Mouse (Mus musculus): ENCODE measurements around the gene Nmt2. TPM values are rescaled to one million over a fixed set of nuclear protein-coding genes. Genes with fewer than 3 reads are reported as not detected.

Nmt2 gene
- 24.0 and 25.3 TPM in 2 replicates for polyA plus RNA-seq (2012; rRNA removed)

- Histone ChIP-seq H3K4me3 (ENCODE audit: control insufficient read depth, low read depth, low read length) (peak within 1 kb of the TSS; percentile 93), H3K36me3 (ENCODE audit: control insufficient read depth, insufficient read depth, low read length) (no peaks in the 10 kb centered on the region), H3K27ac (ENCODE audit: control insufficient read depth, insufficient read depth, low read depth, low read length) (peak within 1 kb of the TSS; percentile 92), H3K27me3 (ENCODE audit: control insufficient read depth, insufficient read depth, low read length) (no peaks in the 10 kb centered on the region), H3K4me1 (ENCODE audit: control insufficient read depth, insufficient read depth, low read length) (peaks cover 9% of the 10 kb centered on the region)
- TF ChIP-seq CTCF (IDR thresholded peaks at IDR 0.05; ENCODE audit: control insufficient read depth, insufficient read depth, insufficient replicate concordance, low read depth, low read length) = no peak
- TF ChIP-seq POLR2A (IDR thresholded peaks at IDR 0.05; ENCODE audit: control insufficient read depth, low read depth, low read length) = peak; percentile 80
These were observed at the start of gene Nmt2 for GRCm38 (mm10) chr2:3283602-3284472. Gene Nmt2 (plus strand): TSS chr2:3284212.

GRCm38 (mm10) chr2:3239255-3239654 lies 44.8 kb upstream of the Nmt2 start:
- no peaks in the 10 kb centered on the region for H3K27me3 ChIP-seq (ENCODE audit: control insufficient read depth, insufficient read depth, low read length)
- no peak overlapping the region for H3K4me3 ChIP-seq (ENCODE audit: control insufficient read depth, low read depth, low read length)
- H3K4me1 ChIP-seq (ENCODE audit: control insufficient read depth, insufficient read depth, low read length) = no peaks in the 10 kb centered on the region
- TF ChIP-seq POLR2A (IDR thresholded peaks at IDR 0.05; ENCODE audit: control insufficient read depth, low read depth, low read length) = no peak
- TF ChIP-seq CTCF (IDR thresholded peaks at IDR 0.05; ENCODE audit: control insufficient read depth, insufficient read depth, insufficient replicate concordance, low read depth, low read length) = no peak
- H3K36me3 ChIP-seq (ENCODE audit: control insufficient read depth, insufficient read depth, low read length) = no peaks in the 10 kb centered on the region
- no peak overlapping the region for H3K27ac ChIP-seq (ENCODE audit: control insufficient read depth, insufficient read depth, low read depth, low read length)

- no peak overlapping the region for H3K4me3 ChIP-seq (ENCODE audit: control insufficient read depth, low read depth, low read length)
- H3K4me1 ChIP-seq (ENCODE audit: control insufficient read depth, insufficient read depth, low read length) = no peaks in the 10 kb centered on the region
- H3K36me3 ChIP-seq (ENCODE audit: control insufficient read depth, insufficient read depth, low read length) = no peaks in the 10 kb centered on the region
- H3K27ac ChIP-seq (ENCODE audit: control insufficient read depth, insufficient read depth, low read depth, low read length) = no peak overlapping the region
- TF ChIP-seq POLR2A (IDR thresholded peaks at IDR 0.05; ENCODE audit: control insufficient read depth, low read depth, low read length) (no peak), CTCF (IDR thresholded peaks at IDR 0.05; ENCODE audit: control insufficient read depth, insufficient read depth, insufficient replicate concordance, low read depth, low read length) (no peak)
- H3K27me3 ChIP-seq (ENCODE audit: control insufficient read depth, insufficient read depth, low read length) = no peaks in the 10 kb centered on the region
These were observed 39.8 kb upstream of the Nmt2 start for GRCm38 (mm10) chr2:3244251-3244650.

- Histone ChIP-seq H3K4me3 (ENCODE audit: control insufficient read depth, low read depth, low read length) (no peak overlapping the region), H3K27me3 (ENCODE audit: control insufficient read depth, insufficient read depth, low read length) (no peaks in the 10 kb centered on the region), H3K4me1 (ENCODE audit: control insufficient read depth, insufficient read depth, low read length) (no peaks in the 10 kb centered on the region), H3K27ac (ENCODE audit: control insufficient read depth, insufficient read depth, low read depth, low read length) (no peak overlapping the region), H3K36me3 (ENCODE audit: control insufficient read depth, insufficient read depth, low read length) (no peaks in the 10 kb centered on the region)
- no peak for TF ChIP-seq CTCF (IDR thresholded peaks at IDR 0.05; ENCODE audit: control insufficient read depth, insufficient read depth, insufficient replicate concordance, low read depth, low read length)
- TF ChIP-seq POLR2A (IDR thresholded peaks at IDR 0.05; ENCODE audit: control insufficient read depth, low read depth, low read length) = no peak
These were observed 32.7 kb upstream of the Nmt2 start for GRCm38 (mm10) chr2:3251309-3251708.

- H3K27me3 ChIP-seq (ENCODE audit: control insufficient read depth, insufficient read depth, low read length) = no peaks in the 10 kb centered on the region
- TF ChIP-seq CTCF (IDR thresholded peaks at IDR 0.05; ENCODE audit: control insufficient read depth, insufficient read depth, insufficient replicate concordance, low read depth, low read length) (no peak), POLR2A (IDR thresholded peaks at IDR 0.05; ENCODE audit: control insufficient read depth, low read depth, low read length) (no peak)
- no peaks in the 10 kb centered on the region for H3K4me1 ChIP-seq (ENCODE audit: control insufficient read depth, insufficient read depth, low read length)
- H3K36me3 ChIP-seq (ENCODE audit: control insufficient read depth, insufficient read depth, low read length) = no peaks in the 10 kb centered on the region
- no peak overlapping the region for H3K4me3 ChIP-seq (ENCODE audit: control insufficient read depth, low read depth, low read length)
- no peak overlapping the region for H3K27ac ChIP-seq (ENCODE audit: control insufficient read depth, insufficient read depth, low read depth, low read length)
These were observed 17.5 kb upstream of the Nmt2 start for GRCm38 (mm10) chr2:3266466-3266865.

GRCm38 (mm10) chr2:3267879-3268278 lies 16.1 kb upstream of the Nmt2 start:
- Histone ChIP-seq H3K27me3 (ENCODE audit: control insufficient read depth, insufficient read depth, low read length) (no peaks in the 10 kb centered on the region), H3K27ac (ENCODE audit: control insufficient read depth, insufficient read depth, low read depth, low read length) (no peak overlapping the region), H3K4me1 (ENCODE audit: control insufficient read depth, insufficient read depth, low read length) (no peaks in the 10 kb centered on the region), H3K36me3 (ENCODE audit: control insufficient read depth, insufficient read depth, low read length) (no peaks in the 10 kb centered on the region), H3K4me3 (ENCODE audit: control insufficient read depth, low read depth, low read length) (no peak overlapping the region)
- TF ChIP-seq POLR2A (IDR thresholded peaks at IDR 0.05; ENCODE audit: control insufficient read depth, low read depth, low read length) (no peak), CTCF (IDR thresholded peaks at IDR 0.05; ENCODE audit: control insufficient read depth, insufficient read depth, insufficient replicate concordance, low read depth, low read length) (no peak)

- no peaks in the 10 kb centered on the region for H3K27me3 ChIP-seq (ENCODE audit: control insufficient read depth, insufficient read depth, low read length)
- TF ChIP-seq POLR2A (IDR thresholded peaks at IDR 0.05; ENCODE audit: control insufficient read depth, low read depth, low read length) (no peak), CTCF (IDR thresholded peaks at IDR 0.05; ENCODE audit: control insufficient read depth, insufficient read depth, insufficient replicate concordance, low read depth, low read length) (no peak)
- H3K27ac ChIP-seq (ENCODE audit: control insufficient read depth, insufficient read depth, low read depth, low read length) = no peak overlapping the region
- H3K4me3 ChIP-seq (ENCODE audit: control insufficient read depth, low read depth, low read length) = no peak overlapping the region
- H3K36me3 ChIP-seq (ENCODE audit: control insufficient read depth, insufficient read depth, low read length) = no peaks in the 10 kb centered on the region
- H3K4me1 ChIP-seq (ENCODE audit: control insufficient read depth, insufficient read depth, low read length) = no peaks in the 10 kb centered on the region
These were observed 10.7 kb upstream of the Nmt2 start for GRCm38 (mm10) chr2:3273349-3273748.
